Comparison of ENCODE assay signal across 18 mouse cellular contexts in genomic region chr12:87410999-87411398, GRCm38 (mm10). TPM values are rescaled to one million over a fixed set of nuclear protein-coding genes. Genes with fewer than 3 reads are reported as not detected.
A peak's percentile ranks its signal among the peaks of the same experiment; 100 is the strongest.
DNase-seq lines count a peak whose midpoint lies in the region; ATAC-seq lines count a peak whose summit lies in the region.
"Had no signal": no experiment of that assay in that cellular context is flagged by ENCODE, and none has a peak within 500 bp of the region (broad histone marks: within the 10 kb centered on the region; RNA-seq: fewer than 3 reads in every experiment).

No protein-coding gene starts in this region.

- DNase-seq in heart, postnatal 4 days, result peak; percentile 22
- no peak for DNase-seq in heart, postnatal 25 days (ENCODE audit: low spot score)
- peak; percentile 68 for DNase-seq in 3T3-L1 (ENCODE audit: low read depth, low spot score)
- DNase-seq in CD4-positive helper T cell, adult 2 months (ENCODE audit: low read depth, low spot score), result peak; percentile 22
- no peak for DNase-seq in right cerebral cortex, postnatal 25 days
- DNase-seq in frontal cortex, postnatal 10 days (ENCODE audit: low spot score in 2 of 2), result no peak
- DNase-seq: cerebellum, postnatal 25 days; gastrocnemius, adult 2 months; heart, postnatal 14 days; kidney, adult 11 months; kidney, postnatal 36 days; lung, postnatal 4 days; right cerebral cortex, postnatal 4 days; thymus, postnatal 25 days had no signal

- ATAC-seq in common myeloid progenitor, adult 5-6 weeks (replicated peaks; ENCODE audit: low read depth, poor library complexity, severe bottlenecking), result peak; percentile 22; the same call in 1 of the 2 replicates
- ATAC-seq: activated CD4-positive, CD25-positive, alpha-beta regulatory T cell, adult 4 months; forebrain, embryonic 13.5 days; midbrain, embryonic 16.5 days had no signal

- intact Hi-C loops in heart, postnatal 25 days (cut with DNase I), result loop anchor here (5.0 to 10.0 kb wide), 3 partner anchors 49 to 646 kb away; partner anchors contain the start of genes Ahsa1 and Vipas39

RNA-seq across cellular contexts. Expression of gene Sptlc2, which starts 22.8 kb away (rescaled TPM):
- 10 to 100 TPM; 65.1 to 68.9 TPM for total RNA-seq in heart, postnatal 4 days (2021)
- total RNA-seq in heart, postnatal 25 days (2021), result 10 to 100 TPM; 25.0 to 26.8 TPM
- total RNA-seq in common myeloid progenitor, adult 5-6 weeks (2017), result 70.8 and 79.8 TPM in 2 replicates

RNA-seq across cellular contexts. Expression of gene Slirp, which starts 32.7 kb away (rescaled TPM):
- 100 to 1,000 TPM; 157 to 172 TPM for total RNA-seq in heart, postnatal 4 days (2021)
- total RNA-seq in heart, postnatal 25 days (2021), result 100 to 1,000 TPM; 169 to 172 TPM
- 100.0 and 104 TPM in 2 replicates for total RNA-seq in common myeloid progenitor, adult 5-6 weeks (2017)

RNA-seq across cellular contexts. Expression of gene Alkbh1, which starts 32.8 kb away (rescaled TPM):
- total RNA-seq in heart, postnatal 4 days (2021), result 10 to 100 TPM; 14.9 to 15.6 TPM
- 10 to 100 TPM in 1 of 2 experiments, 1 to 10 TPM in 1; 9.5 to 13.1 TPM for total RNA-seq in heart, postnatal 25 days (2021)
- 48.6 and 72.2 TPM in 2 replicates for total RNA-seq in common myeloid progenitor, adult 5-6 weeks (2017)

Comparison
In these comparisons a context has a peak if more than half of its experiments do, and no peak if none do; other contexts are left out.
1. DNase-seq: peak in heart, postnatal 4 days (single experiment), 3T3-L1 (single experiment) and CD4-positive helper T cell, adult 2 months (single experiment); none in heart, postnatal 25 days (single experiment), right cerebral cortex, postnatal 25 days (single experiment) and frontal cortex, postnatal 10 days (0 of 2).